ENCODE assay signal across 8 mouse cellular contexts in the genomic region with DNA sequence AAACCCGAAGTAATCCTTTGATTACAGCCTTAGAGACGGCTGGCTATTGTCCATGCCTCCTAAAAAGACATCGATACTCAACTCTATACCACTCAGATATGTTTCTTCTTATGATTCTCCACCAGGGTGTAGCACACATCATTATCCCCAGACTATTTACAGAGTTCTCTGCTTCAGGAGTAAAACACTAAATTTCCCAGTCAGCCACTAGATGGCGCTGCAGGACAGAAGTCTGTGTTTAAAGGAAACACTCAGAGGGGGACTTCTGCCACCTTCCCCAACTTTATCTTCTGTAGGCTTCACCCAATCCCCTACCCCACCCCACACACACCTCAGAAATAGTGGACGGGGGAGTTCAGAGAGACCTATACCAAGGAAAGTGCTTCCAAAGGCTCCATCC. TPM values are rescaled to one million over a fixed set of nuclear protein-coding genes. Genes with fewer than 3 reads are reported as not detected.
DNase-seq lines count a peak whose midpoint lies in the region; ATAC-seq lines count a peak whose summit lies in the region.
"Had no signal": no experiment of that assay in that cellular context is flagged by ENCODE, and none has a peak within 500 bp of the region (broad histone marks: within the 10 kb centered on the region; RNA-seq: fewer than 3 reads in every experiment).

No protein-coding gene starts in this region.

- H3K4me2 ChIP-seq in forebrain, embryonic 15.5 days (replicated peaks) = no peak overlapping the region
- H3K4me2 ChIP-seq in hindbrain, embryonic 11.5 days (replicated peaks; ENCODE audit: low read depth, low read length) = no peak overlapping the region
- H3K4me2 ChIP-seq: midbrain, embryonic 12.5 days had no signal

- DNase-seq in T-cell, adult 2 months (ENCODE audit: low spot score) = peak; percentile 78
- peak; percentile 80 for DNase-seq in c-Kit-positive CD71-positive TER-119-negative erythroid progenitor cells, embryonic 14.5 days (ENCODE audit: low read depth)
- peak; percentile 91 for DNase-seq in hindbrain, embryonic 11.5 days (ENCODE audit: low spot score)
- peak; percentile 95 to 96 for DNase-seq in layer of hippocampus, postnatal 10 days (ENCODE audit: low spot score in 2 of 2)
- peak; percentile 82 for DNase-seq in skeletal muscle tissue, adult 2 months (ENCODE audit: low read depth, low spot score)

- no peaks in the 10 kb centered on the region for H3K36me3 ChIP-seq in forebrain, embryonic 15.5 days
- no peaks in the 10 kb centered on the region for H3K36me3 ChIP-seq in hindbrain, embryonic 11.5 days (ENCODE audit: control insufficient read depth, insufficient read depth, low read length)
- H3K36me3 ChIP-seq: midbrain, embryonic 12.5 days had no signal

- no peak overlapping the region for H3K9ac ChIP-seq in forebrain, embryonic 15.5 days (replicated peaks)
- no peak overlapping the region for H3K9ac ChIP-seq in hindbrain, embryonic 11.5 days (ENCODE audit: low read depth, low read length)
- H3K9ac ChIP-seq: midbrain, embryonic 12.5 days had no signal

- 20% methylated on average over 5 of the region's 5 CpGs for WGBS in forebrain, embryonic 15.5 days
- 28% methylated on average over 5 of the region's 5 CpGs for WGBS in hindbrain, embryonic 11.5 days

- H3K27ac ChIP-seq in forebrain, embryonic 15.5 days (replicated peaks) = no peak overlapping the region
- H3K27ac ChIP-seq in hindbrain, embryonic 11.5 days (ENCODE audit: low read depth, low read length) = no peak overlapping the region
- H3K27ac ChIP-seq: midbrain, embryonic 12.5 days had no signal

- H3K27me3 ChIP-seq in forebrain, embryonic 15.5 days = peaks cover 11% of the 10 kb centered on the region; the same call in 1 of the 2 replicates
- peaks cover 8% of the 10 kb centered on the region for H3K27me3 ChIP-seq in hindbrain, embryonic 11.5 days (ENCODE audit: control insufficient read depth, insufficient read depth, low read length)

- peak; percentile 36; the same call in 1 of the 2 replicates for ATAC-seq in forebrain, embryonic 15.5 days (replicated peaks)
- no peak for ATAC-seq in hindbrain, embryonic 11.5 days (ENCODE audit: low FRiP score)
- peak; percentile 82 for ATAC-seq in megakaryocyte progenitor cell, adult 5-6 weeks (replicated peaks; ENCODE audit: poor library complexity)

- H3K4me3 ChIP-seq in forebrain, embryonic 15.5 days = no peak overlapping the region
- no peak overlapping the region for H3K4me3 ChIP-seq in hindbrain, embryonic 11.5 days (ENCODE audit: low read depth, low read length)
- H3K4me3 ChIP-seq: midbrain, embryonic 12.5 days had no signal

- H3K9me3 ChIP-seq in forebrain, embryonic 15.5 days = no peaks in the 10 kb centered on the region
- no peaks in the 10 kb centered on the region for H3K9me3 ChIP-seq in hindbrain, embryonic 11.5 days (ENCODE audit: control insufficient read depth, low read length)
- H3K9me3 ChIP-seq: midbrain, embryonic 12.5 days had no signal

- peaks cover 26% of the 10 kb centered on the region for H3K4me1 ChIP-seq in forebrain, embryonic 15.5 days
- peaks cover 6% of the 10 kb centered on the region; the same call in 1 of the 2 replicates for H3K4me1 ChIP-seq in hindbrain, embryonic 11.5 days (replicated peaks; ENCODE audit: control insufficient read depth, insufficient read depth, low read length)

RNA-seq across cellular contexts. Expression of a gene that starts 6.8 kb away (rescaled TPM):
- 23.5 and 24.6 TPM in 2 replicates for polyA plus RNA-seq in forebrain, embryonic 15.5 days (2015; fragmentation: Nextera tagmentation; extraction: Ambion mirVana)
- polyA plus RNA-seq in hindbrain, embryonic 11.5 days (2014; fragmentation: Nextera tagmentation; extraction: Ambion mirVana) = 17.2 and 19.6 TPM in 2 replicates
- total RNA-seq in layer of hippocampus, postnatal 10 days (2021) = 10 to 100 TPM; 64.4 to 83.9 TPM
- total RNA-seq in megakaryocyte progenitor cell, adult 5-6 weeks (2015) = not detected in 2 replicates
- not detected in 2 replicates for total RNA-seq in megakaryocyte progenitor cell, adult 5-6 weeks (2017)

RNA-seq across cellular contexts. Expression of a gene that starts 10.7 kb away (rescaled TPM):
- 0.28 and 0.37 TPM in 2 replicates for polyA plus RNA-seq in forebrain, embryonic 15.5 days (2015; fragmentation: Nextera tagmentation; extraction: Ambion mirVana)
- polyA plus RNA-seq in hindbrain, embryonic 11.5 days (2014; fragmentation: Nextera tagmentation; extraction: Ambion mirVana) = not detected in 2 replicates
- total RNA-seq in layer of hippocampus, postnatal 10 days (2021) = 1 to 10 TPM; 5.4 to 6.5 TPM
- total RNA-seq in megakaryocyte progenitor cell, adult 5-6 weeks (2015) = not detected in 2 replicates
- total RNA-seq in megakaryocyte progenitor cell, adult 5-6 weeks (2017) = not detected in 2 replicates
- polyA plus RNA-seq: midbrain, embryonic 12.5 days had no signal

RNA-seq across cellular contexts. Expression of a gene that starts 44.9 kb away (rescaled TPM):
- polyA plus RNA-seq in forebrain, embryonic 15.5 days (2015; fragmentation: Nextera tagmentation; extraction: Ambion mirVana) = 390 and 438 TPM in 2 replicates
- polyA plus RNA-seq in hindbrain, embryonic 11.5 days (2014; fragmentation: Nextera tagmentation; extraction: Ambion mirVana) = 399 TPM in 2 replicates
- 100 to 1,000 TPM; 206 to 208 TPM for total RNA-seq in layer of hippocampus, postnatal 10 days (2021)
- total RNA-seq in megakaryocyte progenitor cell, adult 5-6 weeks (2015) = 517 and 531 TPM in 2 replicates
- 167 and 172 TPM in 2 replicates for total RNA-seq in megakaryocyte progenitor cell, adult 5-6 weeks (2017)

Comparison
In these comparisons a context has a peak if more than half of its experiments do, and no peak if none do; other contexts are left out.
1. RNA of a gene that starts 6.8 kb away (total RNA-seq): 64.4 to 83.9 TPM in layer of hippocampus, postnatal 10 days; not detected in megakaryocyte progenitor cell, adult 5-6 weeks; every median in the first group is over 10 times any median in the second.
2. RNA of a gene that starts 10.7 kb away (total RNA-seq): 5.4 to 6.5 TPM in layer of hippocampus, postnatal 10 days; not detected in megakaryocyte progenitor cell, adult 5-6 weeks; every median in the first group is over 4 times any median in the second.
3. Peak in every context shown above with its lines, with median percentiles within 50 percentile points of each other: DNase-seq.